Mouse (Mus musculus): Measurements from ENCODE around the gene Sox6.
A peak's percentile ranks its signal among the peaks of the same experiment; 100 is the strongest.

The Sox6 gene

GRCm38 (mm10) chr7:115830938-115831873 lies 207.4 kb downstream of the Sox6 start:
- DNase-seq (ENCODE audit: inconsistent ontology term), result no peak

- DNase-seq (ENCODE audit: inconsistent ontology term), result no peak
These were observed 208.2 kb downstream of the Sox6 start for GRCm38 (mm10) chr7:115830366-115830765.

- DNase-seq (ENCODE audit: inconsistent ontology term), result no peak
These were observed 208.8 kb downstream of the Sox6 start for GRCm38 (mm10) chr7:115829756-115830155.

GRCm38 (mm10) chr7:115829260-115829659 lies 209.3 kb downstream of the Sox6 start:
- DNase-seq (ENCODE audit: inconsistent ontology term), result no peak

GRCm38 (mm10) chr7:115825295-115825694 lies 213.3 kb downstream of the Sox6 start:
- peak; percentile 89 for DNase-seq (ENCODE audit: inconsistent ontology term)

- DNase-seq (ENCODE audit: inconsistent ontology term), result peak; percentile 88
These were observed 213.9 kb downstream of the Sox6 start for GRCm38 (mm10) chr7:115824621-115825256.

- DNase-seq (ENCODE audit: inconsistent ontology term), result no peak
These were observed 219.5 kb downstream of the Sox6 start for GRCm38 (mm10) chr7:115819136-115819535.

- DNase-seq (ENCODE audit: inconsistent ontology term), result no peak
These were observed 235.3 kb downstream of the Sox6 start for GRCm38 (mm10) chr7:115803256-115803655.

- DNase-seq (ENCODE audit: inconsistent ontology term), result no peak
These were observed 244.3 kb downstream of the Sox6 start for GRCm38 (mm10) chr7:115794139-115794858.

GRCm38 (mm10) chr7:115792841-115793240 lies 245.8 kb downstream of the Sox6 start:
- DNase-seq (ENCODE audit: inconsistent ontology term), result no peak

GRCm38 (mm10) chr7:115789116-115789823 lies 249.3 kb downstream of the Sox6 start:
- DNase-seq (ENCODE audit: inconsistent ontology term), result no peak

- no peak for DNase-seq (ENCODE audit: inconsistent ontology term)
These were observed 254.3 kb downstream of the Sox6 start for GRCm38 (mm10) chr7:115783982-115784917.

- DNase-seq (ENCODE audit: inconsistent ontology term), result no peak
These were observed 258.4 kb downstream of the Sox6 start for GRCm38 (mm10) chr7:115780148-115780547.

GRCm38 (mm10) chr7:115779544-115779943 lies 259.1 kb downstream of the Sox6 start:
- DNase-seq (ENCODE audit: inconsistent ontology term), result no peak

GRCm38 (mm10) chr7:115776736-115777135 lies 261.9 kb downstream of the Sox6 start:
- DNase-seq (ENCODE audit: inconsistent ontology term), result no peak

- no peak for DNase-seq (ENCODE audit: inconsistent ontology term)
These were observed 262.3 kb downstream of the Sox6 start for GRCm38 (mm10) chr7:115776324-115776723.

- no peak for DNase-seq (ENCODE audit: inconsistent ontology term)
These were observed 272.3 kb downstream of the Sox6 start for GRCm38 (mm10) chr7:115766316-115766715.

- no peak for DNase-seq (ENCODE audit: inconsistent ontology term)
These were observed 274.7 kb downstream of the Sox6 start for GRCm38 (mm10) chr7:115763851-115764250.

- DNase-seq (ENCODE audit: inconsistent ontology term), result peak; percentile 14
These were observed 280.4 kb downstream of the Sox6 start for GRCm38 (mm10) chr7:115758172-115758571.

- no peak for DNase-seq (ENCODE audit: inconsistent ontology term)
These were observed 283.3 kb downstream of the Sox6 start for GRCm38 (mm10) chr7:115755272-115755671.

Measured in Muller cell, postnatal 12 days (primary cell).